Mouse (Mus musculus): Measurements from ENCODE around the gene Rftn2. TPM values are rescaled to one million over a fixed set of nuclear protein-coding genes. Genes with fewer than 3 reads are reported as not detected.

Gene Rftn2
- polyA plus RNA-seq, 1 experiment from 2014 or later, result 8.4 TPM

GRCm38 (mm10) chr1:55161895-55162294, 64.7 kb downstream of the Rftn2 start:
- H3K4me2 ChIP-seq, result no peak overlapping the region
- peaks cover 25% of the 10 kb centered on the region for H3K36me3 ChIP-seq
- H3K9me3 ChIP-seq (replicated peaks), result no peaks in the 10 kb centered on the region
- H3K4me3 ChIP-seq (replicated peaks), result no peak overlapping the region
- H3K27me3 ChIP-seq, result no peaks in the 10 kb centered on the region
- H3K4me1 ChIP-seq, result no peaks in the 10 kb centered on the region
- WGBS, result 70% methylated on average over 7 of the region's 7 CpGs
- no peak for ATAC-seq (replicated peaks; ENCODE audit: low FRiP score)
- no peak overlapping the region for H3K9ac ChIP-seq
- no peak overlapping the region for H3K27ac ChIP-seq

- Histone ChIP-seq H3K9ac (no peak overlapping the region), H3K27ac (no peak overlapping the region), H3K36me3 (peaks cover 34% of the 10 kb centered on the region), H3K9me3 (replicated peaks) (no peaks in the 10 kb centered on the region), H3K4me3 (replicated peaks) (no peak overlapping the region), H3K4me2 (no peak overlapping the region), H3K27me3 (no peaks in the 10 kb centered on the region), H3K4me1 (no peaks in the 10 kb centered on the region)
- no peak for ATAC-seq (replicated peaks; ENCODE audit: low FRiP score)
- WGBS, result 91% methylated on average over 17 of the region's 17 CpGs
Measured at GRCm38 (mm10) chr1:55160831-55161638, 65.5 kb downstream of the Rftn2 start.

DNA sequence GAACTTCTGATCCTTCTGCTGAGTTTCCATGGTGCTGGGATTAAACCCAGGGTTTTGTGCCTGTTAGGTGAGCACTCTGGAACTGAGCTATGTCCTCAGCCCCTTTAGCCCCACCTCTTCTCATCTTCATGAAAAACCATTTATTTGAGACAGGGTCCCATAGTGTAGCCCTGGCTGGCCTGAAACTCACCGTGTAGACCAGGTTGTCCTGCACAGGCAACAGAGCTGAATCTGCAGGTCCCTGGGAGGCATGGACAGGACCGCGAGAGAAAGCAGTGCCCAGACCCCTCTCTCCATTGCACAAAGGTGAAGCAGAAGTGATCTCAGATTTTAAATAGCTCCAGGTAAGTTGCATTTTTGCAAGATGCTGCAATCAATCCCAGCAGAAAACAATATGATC, 66.4 kb downstream of the Rftn2 start:
- no peak for ATAC-seq (replicated peaks; ENCODE audit: low FRiP score)
- no peak overlapping the region for H3K27ac ChIP-seq
- H3K4me1 ChIP-seq, result no peaks in the 10 kb centered on the region
- no peak overlapping the region for H3K9ac ChIP-seq
- H3K4me3 ChIP-seq (replicated peaks), result no peak overlapping the region
- H3K36me3 ChIP-seq, result peaks cover 42% of the 10 kb centered on the region
- no peaks in the 10 kb centered on the region for H3K27me3 ChIP-seq
- no peaks in the 10 kb centered on the region for H3K9me3 ChIP-seq (replicated peaks)
- H3K4me2 ChIP-seq, result no peak overlapping the region
- WGBS, result 92% methylated on average over 3 of the region's 3 CpGs

DNA sequence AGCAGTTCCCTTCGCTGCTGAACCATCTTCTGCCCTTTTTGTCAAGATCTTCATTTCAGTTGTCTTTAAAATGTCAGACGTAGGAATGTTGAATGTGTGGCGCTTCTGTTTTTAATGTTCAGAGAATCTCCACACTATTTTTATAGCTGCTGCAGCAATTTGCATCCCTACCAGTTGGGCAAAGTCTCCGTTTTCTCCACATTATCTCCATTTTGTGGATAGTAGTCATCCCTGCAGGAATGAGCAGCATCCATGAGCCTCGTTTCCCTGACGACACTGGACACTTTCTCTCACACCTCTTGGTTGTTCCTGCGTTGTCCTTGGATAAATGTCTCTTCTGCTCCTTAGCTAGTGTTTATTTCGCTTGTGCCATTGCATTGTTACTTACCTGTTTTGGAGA, 67.8 kb downstream of the Rftn2 start:
- Histone ChIP-seq H3K27me3 (no peaks in the 10 kb centered on the region), H3K9me3 (replicated peaks) (no peaks in the 10 kb centered on the region), H3K4me1 (no peaks in the 10 kb centered on the region), H3K4me2 (no peak overlapping the region), H3K36me3 (peaks cover 55% of the 10 kb centered on the region), H3K9ac (no peak overlapping the region), H3K27ac (no peak overlapping the region), H3K4me3 (replicated peaks) (no peak overlapping the region)
- WGBS, result 90% methylated on average over 8 of the region's 8 CpGs
- no peak for ATAC-seq (replicated peaks; ENCODE audit: low FRiP score)

GRCm38 (mm10) chr1:55158211-55158610, 68.4 kb downstream of the Rftn2 start:
- Histone ChIP-seq H3K36me3 (peaks cover 57% of the 10 kb centered on the region), H3K9ac (no peak overlapping the region), H3K4me2 (no peak overlapping the region), H3K4me1 (no peaks in the 10 kb centered on the region), H3K27me3 (no peaks in the 10 kb centered on the region), H3K9me3 (replicated peaks) (no peaks in the 10 kb centered on the region), H3K4me3 (replicated peaks) (no peak overlapping the region), H3K27ac (no peak overlapping the region)
- 88% methylated on average over 3 of the region's 3 CpGs for WGBS
- ATAC-seq (replicated peaks; ENCODE audit: low FRiP score), result no peak

- Histone ChIP-seq H3K36me3 (peaks cover 59% of the 10 kb centered on the region), H3K9ac (no peak overlapping the region)
Measured at GRCm38 (mm10) chr1:55157329-55157728, 69.3 kb downstream of the Rftn2 start.

DNA sequence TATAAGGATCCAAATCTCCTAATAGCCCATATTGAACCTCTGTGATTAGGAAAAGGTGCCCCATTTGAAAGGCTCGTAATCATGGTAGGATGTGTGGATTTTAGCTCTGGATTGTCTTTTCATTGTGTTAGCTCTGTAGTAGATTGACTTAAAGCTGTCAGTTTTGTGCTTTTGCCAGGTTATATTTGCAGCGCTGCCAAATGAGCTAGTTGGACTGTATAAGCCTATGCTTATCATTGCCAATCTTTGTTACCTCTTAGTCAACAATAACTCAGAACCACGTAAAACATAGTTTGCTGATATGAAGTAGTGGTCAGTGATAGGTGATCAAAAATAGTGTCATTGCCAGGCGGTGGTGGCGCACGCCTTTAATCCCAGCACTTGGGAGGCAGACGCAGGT, 81.0 kb downstream of the Rftn2 start:
- Histone ChIP-seq H3K9ac (no peak overlapping the region), H3K4me3 (replicated peaks) (no peak overlapping the region), H3K4me2 (no peak overlapping the region), H3K36me3 (peaks cover 57% of the 10 kb centered on the region), H3K27me3 (no peaks in the 10 kb centered on the region), H3K4me1 (no peaks in the 10 kb centered on the region), H3K9me3 (replicated peaks) (no peaks in the 10 kb centered on the region), H3K27ac (no peak overlapping the region)
- no peak for ATAC-seq (replicated peaks; ENCODE audit: low FRiP score)
- WGBS, result 95% methylated on average over 7 of the region's 7 CpGs

More at GRCm38 (mm10) chr1:55157329-55157728, 69.3 kb downstream of the Rftn2 start:
- Histone ChIP-seq H3K27me3 (no peaks in the 10 kb centered on the region), H3K9me3 (replicated peaks) (no peaks in the 10 kb centered on the region), H3K4me3 (replicated peaks) (no peak overlapping the region), H3K4me1 (no peaks in the 10 kb centered on the region), H3K4me2 (no peak overlapping the region), H3K27ac (no peak overlapping the region)
- WGBS, result 97% methylated on average over 4 of the region's 4 CpGs
- no peak for ATAC-seq (replicated peaks; ENCODE audit: low FRiP score)

DNA sequence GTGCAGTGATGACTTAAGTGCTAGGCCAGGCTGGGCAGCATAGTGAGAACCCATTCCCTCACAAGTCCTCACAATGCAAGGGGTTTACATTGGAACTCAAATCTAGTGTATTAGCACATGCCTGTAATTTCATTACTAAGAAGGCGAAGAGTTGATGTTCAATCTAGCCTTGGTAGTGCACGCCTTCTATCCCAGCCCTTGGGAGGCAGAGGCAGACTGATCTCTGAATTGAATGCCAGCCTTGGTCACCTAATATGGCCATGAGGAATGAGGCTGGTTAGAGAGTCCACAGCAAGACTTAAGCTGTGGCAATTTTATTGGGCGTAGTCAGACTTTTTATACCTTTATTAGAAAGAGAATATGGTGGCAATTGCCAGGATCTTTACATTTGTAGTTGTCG, 82.2 kb downstream of the Rftn2 start:
- no peak for ATAC-seq (replicated peaks; ENCODE audit: low FRiP score)
- H3K27ac ChIP-seq, result no peak overlapping the region
- no peak overlapping the region for H3K4me2 ChIP-seq
- H3K36me3 ChIP-seq, result peaks cover 57% of the 10 kb centered on the region
- 95% methylated on average over 4 of the region's 4 CpGs for WGBS
- no peaks in the 10 kb centered on the region for H3K27me3 ChIP-seq
- H3K4me3 ChIP-seq (replicated peaks), result no peak overlapping the region
- H3K9ac ChIP-seq, result no peak overlapping the region
- no peaks in the 10 kb centered on the region for H3K4me1 ChIP-seq
- H3K9me3 ChIP-seq (replicated peaks), result no peaks in the 10 kb centered on the region

GRCm38 (mm10) chr1:55135846-55136245, 90.7 kb downstream of the Rftn2 start:
- WGBS, result 96% methylated on average over 1 of the region's 1 CpGs
- no peak for ATAC-seq (replicated peaks; ENCODE audit: low FRiP score)

DNA sequence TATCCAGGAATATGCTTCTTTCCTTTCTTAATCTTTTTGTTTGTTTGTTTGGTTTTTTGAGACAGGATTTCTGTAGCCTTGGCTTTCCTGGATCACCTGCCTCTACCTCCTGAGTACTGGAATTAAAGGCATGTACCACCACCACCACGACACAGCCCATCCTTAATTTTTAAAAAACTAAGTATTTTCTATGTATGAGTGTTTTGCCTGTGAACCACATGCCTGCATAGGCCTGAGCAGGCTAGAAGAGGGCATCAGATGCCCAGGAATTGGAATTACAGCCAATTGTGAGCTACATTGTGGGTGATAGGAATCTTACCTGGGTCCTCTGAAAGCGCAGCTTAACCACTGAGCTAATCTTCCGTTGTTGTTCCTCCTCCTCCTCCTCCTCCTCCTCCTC, 92.3 kb downstream of the Rftn2 start:
- peaks cover 16% of the 10 kb centered on the region for H3K4me1 ChIP-seq
- no peak overlapping the region for H3K4me2 ChIP-seq
- 84% methylated on average over 3 of the region's 3 CpGs for WGBS
- H3K36me3 ChIP-seq, result peaks cover 34% of the 10 kb centered on the region
- no peak for ATAC-seq (replicated peaks; ENCODE audit: low FRiP score)
- no peak overlapping the region for H3K9ac ChIP-seq
- H3K9me3 ChIP-seq (replicated peaks), result no peaks in the 10 kb centered on the region
- no peak overlapping the region for H3K27ac ChIP-seq
- H3K4me3 ChIP-seq (replicated peaks), result no peak overlapping the region
- no peaks in the 10 kb centered on the region for H3K27me3 ChIP-seq

More at GRCm38 (mm10) chr1:55135846-55136245, 90.7 kb downstream of the Rftn2 start:
- H3K36me3 ChIP-seq, result peaks cover 48% of the 10 kb centered on the region
- no peak overlapping the region for H3K4me2 ChIP-seq
- H3K9ac ChIP-seq, result no peak overlapping the region
- H3K27ac ChIP-seq, result no peak overlapping the region
- no peak overlapping the region for H3K4me3 ChIP-seq (replicated peaks)
- H3K9me3 ChIP-seq (replicated peaks), result no peaks in the 10 kb centered on the region
- H3K27me3 ChIP-seq, result no peaks in the 10 kb centered on the region
- peaks cover 16% of the 10 kb centered on the region for H3K4me1 ChIP-seq

DNA sequence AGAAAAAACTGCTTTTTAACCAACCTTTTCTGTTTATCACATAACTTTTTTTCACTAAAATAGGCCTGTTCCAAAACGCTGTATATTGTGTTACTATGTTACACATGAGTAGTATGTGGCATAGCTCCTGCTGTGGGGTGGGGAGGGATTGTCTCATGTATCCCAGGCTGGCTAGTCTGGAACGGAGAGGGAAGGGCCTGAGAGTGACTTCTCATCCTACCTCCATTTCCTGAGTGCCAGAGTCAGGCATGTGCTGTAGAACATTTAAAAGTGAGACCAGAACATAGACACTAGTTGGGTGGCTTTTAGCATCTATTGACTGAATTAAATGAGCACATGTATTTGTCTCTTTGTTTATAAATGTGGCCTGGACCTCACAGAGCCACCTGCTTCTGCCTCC, 93.4 kb downstream of the Rftn2 start:
- peak overlapping the region; percentile 20; the same call in 1 of the 2 replicates for H3K4me2 ChIP-seq
- H3K9me3 ChIP-seq (replicated peaks), result no peaks in the 10 kb centered on the region
- no peak for ATAC-seq (replicated peaks; ENCODE audit: low FRiP score)
- no peak overlapping the region for H3K4me3 ChIP-seq (replicated peaks)
- H3K4me1 ChIP-seq, result peaks cover 16% of the 10 kb centered on the region
- peaks cover 27% of the 10 kb centered on the region for H3K36me3 ChIP-seq
- H3K9ac ChIP-seq, result no peak overlapping the region
- no peak overlapping the region for H3K27ac ChIP-seq
- no peaks in the 10 kb centered on the region for H3K27me3 ChIP-seq
- WGBS, result 60% methylated on average over 2 of the region's 2 CpGs

DNA sequence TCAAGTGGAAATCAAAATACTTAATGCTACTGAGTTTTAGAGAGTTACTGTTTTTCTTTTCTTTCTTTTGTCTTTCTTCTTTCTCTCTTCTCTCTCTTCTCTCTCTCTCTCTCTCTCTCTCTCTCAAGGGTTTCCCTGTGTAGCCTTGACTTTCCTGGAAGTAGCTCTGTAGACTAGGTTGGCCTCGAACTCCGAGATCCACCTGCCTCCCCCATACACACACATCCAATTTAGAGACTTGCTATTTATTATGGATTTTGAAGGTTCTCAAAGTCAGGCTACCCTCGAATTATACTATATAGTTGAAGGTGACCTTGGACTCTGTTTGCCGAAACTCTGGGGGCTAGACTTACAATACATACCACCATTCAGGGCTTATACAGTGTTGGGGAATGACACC, 94.3 kb downstream of the Rftn2 start:
- ATAC-seq (replicated peaks; ENCODE audit: low FRiP score), result no peak
- WGBS, result 62% methylated on average over 4 of the region's 4 CpGs
- 0 out of 2 replicates have a peak overlapping the region, but pooled peaks have one; percentile 99 for H3K27ac ChIP-seq

More for the DNA sequence above, 94.3 kb downstream of the Rftn2 start:
- Histone ChIP-seq H3K4me2 (peak overlapping the region; percentile 67), H3K4me1 (peaks cover 16% of the 10 kb centered on the region), H3K4me3 (replicated peaks) (peak overlapping the region; percentile 99), H3K27me3 (no peaks in the 10 kb centered on the region), H3K36me3 (peaks cover 20% of the 10 kb centered on the region), H3K9ac (peak overlapping the region; percentile 98), H3K9me3 (replicated peaks) (no peaks in the 10 kb centered on the region)

Data from kidney, embryonic 15.5 days (tissue).